ENCODE assay signal across 17 mouse cellular contexts in the genomic region with DNA sequence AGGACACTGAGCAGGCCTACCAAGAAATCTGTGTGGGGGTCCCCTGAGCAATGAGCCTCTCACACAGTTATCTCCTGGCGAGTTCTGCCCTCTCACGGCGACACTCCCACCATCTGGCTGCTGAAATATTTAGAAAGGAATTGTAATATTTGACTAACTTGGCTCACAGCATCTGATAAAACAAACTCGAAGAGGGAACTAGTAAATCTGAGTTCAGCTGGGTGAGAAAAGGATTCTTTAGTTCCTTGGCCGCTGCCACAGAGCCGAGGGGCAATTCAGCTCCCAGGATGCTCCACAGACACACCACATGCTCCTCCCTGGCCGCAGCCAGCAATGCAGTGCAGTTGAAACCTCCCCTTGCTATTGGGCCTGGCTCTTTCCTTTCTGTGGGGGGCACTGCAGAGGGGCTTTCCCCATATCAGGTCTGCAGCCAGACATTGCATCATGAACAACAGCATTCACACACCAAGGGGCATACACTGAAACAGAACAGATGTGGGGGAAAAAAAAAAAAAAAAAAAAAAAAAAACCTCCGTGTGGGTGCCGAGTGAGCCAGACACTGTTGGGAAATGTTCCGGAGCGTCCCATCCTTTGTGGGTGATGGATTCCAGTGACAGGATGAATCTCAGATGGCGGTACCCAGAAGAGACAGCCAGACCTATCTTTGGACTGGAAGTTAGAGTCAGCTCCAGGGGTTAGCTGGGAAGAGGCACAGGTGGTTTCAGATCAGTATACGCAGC. TPM values are rescaled to one million over a fixed set of nuclear protein-coding genes. Genes with fewer than 3 reads are reported as not detected.
DNase-seq lines count a peak whose midpoint lies in the region; ATAC-seq and TF ChIP-seq lines count a peak whose summit lies in the region.
"Had no signal": no experiment of that assay in that cellular context is flagged by ENCODE, and none has a peak within 500 bp of the region (broad histone marks: within the 10 kb centered on the region; RNA-seq: fewer than 3 reads in every experiment).

No protein-coding gene starts in this region.

- no peak overlapping the region for H3K9ac ChIP-seq in hindbrain, postnatal 0 days (replicated peaks; ENCODE audit: low read length)
- H3K9ac ChIP-seq in CH12.LX (ENCODE audit: insufficient read depth, low read depth) = peak overlapping the region; percentile 17
- H3K9ac ChIP-seq: forebrain, embryonic 13.5 days; hindbrain, embryonic 14.5 days; liver, embryonic 15.5 days had no signal

- no peaks in the 10 kb centered on the region for H3K79me2 ChIP-seq in CH12.LX (replicated peaks; ENCODE audit: control insufficient read depth, extremely low read depth, insufficient read depth, poor library complexity, severe bottlenecking)

- H3K4me1 ChIP-seq in hindbrain, embryonic 10.5 days (replicated peaks) = peaks cover 55% of the 10 kb centered on the region
- 0 out of 2 replicates have a peak, but pooled peaks cover 5% of the 10 kb centered on the region for H3K4me1 ChIP-seq in hindbrain, postnatal 0 days (ENCODE audit: insufficient read depth, low read length)
- H3K4me1 ChIP-seq in CH12.LX (ENCODE audit: control insufficient read depth in 1 of 2, insufficient read depth in 2 of 2) = peaks cover 12 to 66% of the 10 kb centered on the region in 2 experiments

- no peaks in the 10 kb centered on the region for H3K9me3 ChIP-seq in hindbrain, embryonic 10.5 days
- no peaks in the 10 kb centered on the region for H3K9me3 ChIP-seq in hindbrain, postnatal 0 days (ENCODE audit: low read length)
- H3K9me3 ChIP-seq in CH12.LX (replicated peaks; ENCODE audit: low read length) = no peaks in the 10 kb centered on the region
- H3K9me3 ChIP-seq: forebrain, embryonic 13.5 days; liver, embryonic 15.5 days had no signal

- DNase-seq in cerebellum, postnatal 10 days = peak; percentile 43 to 45
- DNase-seq in cerebellum, postnatal 4 days (ENCODE audit: low spot score in 2 of 2) = no peak
- DNase-seq in hindbrain, embryonic 10.5 days (ENCODE audit: low spot score) = no peak
- DNase-seq in hindbrain, postnatal 0 days (ENCODE audit: low spot score) = no peak
- peak; percentile 65 for DNase-seq in CH12.LX (ENCODE audit: extremely low read depth)
- DNase-seq in lung, postnatal 14 days = peak; percentile 22
- no peak for DNase-seq in adrenal gland, postnatal 25 days
- DNase-seq in thymus, postnatal 14 days = no peak
- DNase-seq: cerebellum, adult 11 months; kidney, postnatal 14 days; retina, postnatal 1 day had no signal

- no peak for TF ChIP-seq CTCF in hindbrain, postnatal 0 days (IDR thresholded peaks at IDR 0.05; ENCODE audit: low read depth)
- TF ChIP-seq CTCF in CH12.LX (conservative IDR thresholded peaks at IDR 0.05 in 1 of 2, IDR thresholded peaks at IDR 0.05 in 1 of 2; ENCODE audit: low read depth in 2 of 2, low read length in 2 of 2) = no peak

- no peak; the same call in 1 of the 2 replicates for ATAC-seq in hindbrain, postnatal 0 days
- ATAC-seq: forebrain, embryonic 13.5 days; intestine, postnatal 0 days; Patski had no signal

- no peaks in the 10 kb centered on the region for H3K36me3 ChIP-seq in hindbrain, embryonic 10.5 days
- no peaks in the 10 kb centered on the region for H3K36me3 ChIP-seq in hindbrain, postnatal 0 days (ENCODE audit: insufficient read depth, low read length)
- no peaks in the 10 kb centered on the region for H3K36me3 ChIP-seq in CH12.LX (replicated peaks in 1 of 2; ENCODE audit: control insufficient read depth in 1 of 2, insufficient read depth in 1 of 2, low read length in 1 of 2)
- H3K36me3 ChIP-seq: liver, embryonic 15.5 days had no signal

- 76% methylated on average over 13 of the region's 13 CpGs for WGBS in hindbrain, embryonic 10.5 days
- 53% methylated on average over 13 of the region's 13 CpGs for WGBS in hindbrain, postnatal 0 days

- H3K4me3 ChIP-seq in hindbrain, embryonic 10.5 days = no peak overlapping the region
- no peak overlapping the region for H3K4me3 ChIP-seq in hindbrain, postnatal 0 days (ENCODE audit: low read length)
- no peak overlapping the region for H3K4me3 ChIP-seq in CH12.LX (replicated peaks in 1 of 3; ENCODE audit: low read depth in 2 of 3, low read length in 2 of 3, poor library complexity in 1 of 3)
- H3K4me3 ChIP-seq: forebrain, embryonic 13.5 days; liver, embryonic 15.5 days; megakaryocyte, embryonic 14.5 days had no signal

- peak; percentile 35; the same call in 1 of the 2 replicates for TF ChIP-seq POLR2A in CH12.LX (IDR thresholded peaks at IDR 0.05; ENCODE audit: low read depth, low read length)

- TF ChIP-seq RAD21 in CH12.LX (IDR thresholded peaks at IDR 0.05; ENCODE audit: low read depth, low read length) = no peak

- dilution Hi-C loops in CH12.LX (cut with MboI; ENCODE audit: extremely low pct_ligation_motif_present, extremely low pct_unique_long_range_greater_than_20kb, low sequenced_read_pairs) = no loop called here

- in situ Hi-C loops in CH12.LX (cut with MboI; ENCODE audit: low pct_ligation_motif_present, low pct_unique_long_range_greater_than_20kb, low sequenced_read_pairs) = no loop called here

- H3K27me3 ChIP-seq in hindbrain, embryonic 10.5 days (ENCODE audit: insufficient read depth, poor library complexity, severe bottlenecking) = peaks cover 43% of the 10 kb centered on the region
- no peaks in the 10 kb centered on the region for H3K27me3 ChIP-seq in hindbrain, postnatal 0 days (ENCODE audit: insufficient read depth, low read length)
- peaks cover 18% of the 10 kb centered on the region for H3K27me3 ChIP-seq in CH12.LX (replicated peaks)

- no peak overlapping the region for H3K4me2 ChIP-seq in hindbrain, postnatal 0 days (ENCODE audit: low read depth, low read length)
- H3K4me2 ChIP-seq in CH12.LX (ENCODE audit: insufficient read depth, low read depth, poor library complexity, severe bottlenecking) = peak overlapping the region; percentile 82
- H3K4me2 ChIP-seq: forebrain, embryonic 13.5 days; liver, embryonic 15.5 days had no signal

- peak overlapping the region; percentile 45; the same call in 1 of the 2 replicates for H3K27ac ChIP-seq in hindbrain, embryonic 10.5 days
- no peak overlapping the region for H3K27ac ChIP-seq in hindbrain, postnatal 0 days
- H3K27ac ChIP-seq in CH12.LX (ENCODE audit: insufficient read depth, low read depth) = no peak overlapping the region
- H3K27ac ChIP-seq: forebrain, embryonic 13.5 days; hindbrain, embryonic 14.5 days; liver, embryonic 15.5 days had no signal

- TF ChIP-seq EP300 in CH12.LX (IDR thresholded peaks at IDR 0.05; ENCODE audit: low read length) = no peak

TF ChIP-seq in CH12.LX, 34 proteins besides CTCF, POLR2A, EP300 and RAD21:
- TF ChIP-seq SIN3A (IDR thresholded peaks at IDR 0.05; ENCODE audit: low read length) (peak; percentile 38; the same call in 1 of the 2 replicates), NELFE (IDR thresholded peaks at IDR 0.05; ENCODE audit: low read depth, low read length) (peak; percentile 25; the same call in 1 of the 2 replicates), MYC (IDR thresholded peaks at IDR 0.05; ENCODE audit: low read depth, low read length) (peak; percentile 40; the same call in 1 of the 2 replicates), MAX (IDR thresholded peaks at IDR 0.05; ENCODE audit: low read length) (0 out of 2 replicates have a peak, but pooled peaks have one; percentile 18), CHD2 (IDR thresholded peaks at IDR 0.05; ENCODE audit: low read length) (no peak), TCF12 (IDR thresholded peaks at IDR 0.05; ENCODE audit: low read depth, low read length) (0 out of 2 replicates have a peak, but pooled peaks have one; percentile 29), IRF4 (IDR thresholded peaks at IDR 0.05; ENCODE audit: low read depth, low read length) (0 out of 2 replicates have a peak, but pooled peaks have one; percentile 29), ZKSCAN1 (IDR thresholded peaks at IDR 0.05; ENCODE audit: borderline replicate concordance, low read depth, low read length) (no peak), ZNF384 (IDR thresholded peaks at IDR 0.05; ENCODE audit: low read depth, low read length) (peak; percentile 94), ETS1 (conservative IDR thresholded peaks at IDR 0.05; ENCODE audit: low read depth, low read length) (peak; percentile 43; the same call in 1 of the 2 replicates)
TF ChIP-seq in CH12.LX: peak in this region for 8.

RNA-seq across cellular contexts. Expression of a gene that starts 3.6 kb away (rescaled TPM):
- polyA plus RNA-seq in hindbrain, embryonic 10.5 days (2016; fragmentation: Nextera tagmentation; extraction: Ambion mirVana) = 0.77 and 1.2 TPM in 2 replicates
- 1.4 and 4.2 TPM in 2 replicates for total RNA-seq in hindbrain, postnatal 0 days (2014; rRNA removed)
- polyA plus RNA-seq in hindbrain, postnatal 0 days (2015; fragmentation: Nextera tagmentation; extraction: Ambion mirVana) = 1.0 TPM in 2 replicates
- total RNA-seq in CH12.LX (2012; rRNA removed) = 0.63 and 1.2 TPM in 2 replicates
- total RNA-seq in CH12.LX (2014; rRNA removed) = 0.35 and 0.64 TPM in 2 replicates
- 0.97 and 1.3 TPM in 2 replicates for polyA plus RNA-seq in CH12.LX (2012; ENCODE audit: insufficient read length, low read depth)
- total RNA-seq in adrenal gland, postnatal 25 days (2021) = 1.7 and 2.7 TPM in 2 replicates

Comparison
In these comparisons a context has a peak if more than half of its experiments do, and no peak if none do; other contexts are left out.
1. DNase-seq: peak in cerebellum, postnatal 10 days (2 of 2), CH12.LX (single experiment) and lung, postnatal 14 days (single experiment); none in cerebellum, postnatal 4 days (0 of 2), hindbrain, embryonic 10.5 days (single experiment), hindbrain, postnatal 0 days (single experiment), adrenal gland, postnatal 25 days (single experiment) and thymus, postnatal 14 days (single experiment).